Mouse (Mus musculus): ENCODE measurements around the gene Cspg5.

- TF ChIP-seq POLR2A (IDR thresholded peaks at IDR 0.05; ENCODE audit: low read depth, low read length) (peak; percentile 94), CTCF (conservative IDR thresholded peaks at IDR 0.05; ENCODE audit: insufficient read depth, insufficient read length, low read depth, low read length) (no peak)
Observed at GRCm38 (mm10) chr9:110304969-110305651, 61.5 kb downstream of the Cspg5 start, which contains the start of gene Elp6.

Measured in kidney, adult 2 months (tissue).